Mouse (Mus musculus): ENCODE results near the gene Chuk.

Gene Chuk

DNA sequence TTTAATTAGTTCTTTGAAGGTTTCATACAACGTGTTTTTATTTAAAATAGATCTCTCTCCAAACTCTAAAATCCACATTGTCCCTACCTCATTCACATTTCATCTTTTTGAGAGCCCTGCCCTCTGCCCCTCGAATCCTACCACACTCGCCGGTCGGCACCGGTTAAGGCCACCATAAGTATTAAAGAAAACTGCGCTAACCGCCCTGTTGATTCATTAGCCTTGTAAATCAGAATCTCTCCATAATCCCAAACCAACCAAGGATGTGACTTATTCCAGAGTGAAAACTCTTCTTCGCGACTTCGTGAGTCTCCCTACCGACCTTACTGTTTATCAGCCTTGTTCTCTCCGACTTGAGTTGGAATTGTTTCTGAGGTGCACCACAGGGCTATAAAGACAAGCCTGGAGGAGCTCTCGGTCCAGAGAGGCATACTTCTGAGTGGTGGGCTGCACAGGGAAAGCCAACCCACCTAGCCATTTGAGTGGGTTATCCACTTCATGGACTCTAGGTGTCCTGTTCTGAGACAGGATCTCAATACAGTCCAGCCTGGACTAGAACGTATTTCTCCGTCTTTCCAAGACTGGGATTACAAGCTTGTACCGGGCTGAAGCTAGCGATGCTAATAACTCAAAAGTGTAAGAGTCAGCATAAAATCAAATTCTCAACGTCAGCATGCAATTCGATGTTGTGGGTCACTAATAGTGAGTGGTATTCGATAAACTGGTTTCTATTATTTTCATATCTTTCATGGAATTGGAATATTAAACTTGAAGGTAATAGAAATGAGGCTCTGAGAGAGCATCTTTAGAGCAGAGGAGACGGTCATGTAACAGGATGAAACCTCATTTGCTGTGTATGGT, 611 bp upstream of the Chuk start:
- peak in 1 of 2 experiments; percentile 18 for DNase-seq (ENCODE audit: inconsistent age in 2 of 2, low spot score in 1 of 2)

DNA sequence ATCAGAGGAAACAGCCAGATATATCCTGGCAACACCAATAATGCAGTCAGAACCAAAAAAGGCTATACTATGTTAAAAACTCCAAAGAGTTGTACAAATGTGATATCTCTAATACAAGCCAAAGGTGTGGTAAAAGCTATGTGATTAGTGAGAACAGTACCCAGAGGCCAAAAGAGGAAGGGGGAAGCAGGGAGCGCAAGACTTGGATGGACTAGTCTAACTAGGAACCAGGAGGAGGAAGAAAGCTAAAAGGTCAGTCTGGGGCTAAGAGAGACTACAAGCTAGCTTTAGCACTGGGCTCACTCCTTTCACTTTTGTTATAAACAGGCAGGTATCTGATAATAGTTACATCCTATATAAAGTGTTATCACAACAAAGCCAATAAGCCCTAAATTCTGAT, 2.9 kb downstream of the Chuk start:
- DNase-seq (ENCODE audit: inconsistent age in 2 of 2, low spot score in 1 of 2), result no peak

DNA sequence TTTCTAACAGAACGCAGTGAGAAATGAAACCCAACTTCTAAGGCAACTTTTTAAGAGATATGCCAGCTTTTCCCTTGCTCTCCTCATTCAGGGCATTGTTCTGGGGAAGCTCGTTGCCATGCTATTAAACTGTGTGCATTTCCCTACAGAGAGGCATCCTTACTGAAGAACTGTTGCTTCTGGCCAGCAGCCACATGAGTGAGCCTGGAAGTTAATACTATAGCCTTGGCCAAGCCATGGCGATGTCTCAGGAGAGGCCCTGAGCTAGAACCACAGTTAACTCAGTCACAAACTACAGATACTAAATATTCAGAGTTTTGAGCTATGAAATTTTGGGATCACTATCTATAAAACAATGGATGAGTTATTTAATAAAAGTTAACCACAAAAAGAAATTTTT, 4.3 kb downstream of the Chuk start:
- DNase-seq (ENCODE audit: inconsistent age in 2 of 2, low spot score in 1 of 2), result no peak

GRCm38 (mm10) chr19:44100840-44101239, 6.4 kb downstream of the Chuk start:
- no peak for DNase-seq (ENCODE audit: inconsistent age in 2 of 2, low spot score in 1 of 2)

DNA sequence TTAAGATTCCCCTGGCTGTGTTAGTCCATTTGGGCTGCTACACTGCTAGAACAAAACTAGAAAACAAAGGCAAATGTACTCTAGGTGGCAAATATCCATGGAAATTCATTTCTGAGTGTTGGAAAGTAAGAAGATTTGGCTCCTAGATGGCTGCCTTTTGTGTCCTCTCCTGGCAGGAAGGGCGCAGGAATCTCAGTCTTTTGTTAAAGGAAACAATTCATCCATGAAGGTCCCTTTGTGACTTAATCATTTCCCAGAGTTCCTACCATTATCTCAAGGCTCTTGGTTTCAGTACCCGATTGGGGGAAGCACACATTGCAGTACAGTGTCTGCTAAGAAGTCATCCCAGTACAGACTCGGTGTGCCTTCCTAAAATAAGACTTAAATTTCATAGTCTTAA, 21.0 kb downstream of the Chuk start:
- no peak for DNase-seq (ENCODE audit: inconsistent age in 2 of 2, low spot score in 1 of 2)

GRCm38 (mm10) chr19:44080920-44081319, 26.4 kb downstream of the Chuk start:
- no peak for DNase-seq (ENCODE audit: inconsistent age in 2 of 2, low spot score in 1 of 2)

GRCm38 (mm10) chr19:44080023-44080422, 27.3 kb downstream of the Chuk start:
- DNase-seq (ENCODE audit: inconsistent age in 2 of 2, low spot score in 1 of 2), result no peak

DNA sequence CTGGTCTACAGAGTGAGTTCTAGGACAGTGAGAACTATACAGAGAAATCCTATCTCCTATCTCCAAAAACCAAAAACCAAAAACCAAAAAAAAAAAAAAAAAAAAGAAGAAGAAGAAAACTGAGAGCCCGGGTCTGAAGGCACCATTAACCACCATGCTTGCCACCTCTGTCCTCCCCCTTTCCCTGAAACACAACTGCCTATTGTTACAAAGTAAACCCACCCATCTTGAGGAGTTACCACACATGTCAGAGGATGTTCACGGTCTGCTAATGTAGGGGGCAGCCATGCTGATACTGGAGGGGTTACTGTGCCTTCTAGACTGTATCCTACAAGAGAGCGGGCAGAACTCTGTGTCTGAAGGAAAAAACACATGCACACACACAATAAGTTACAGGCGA, 30.3 kb downstream of the Chuk start:
- no peak for DNase-seq (ENCODE audit: inconsistent age in 2 of 2, low spot score in 1 of 2)

DNA sequence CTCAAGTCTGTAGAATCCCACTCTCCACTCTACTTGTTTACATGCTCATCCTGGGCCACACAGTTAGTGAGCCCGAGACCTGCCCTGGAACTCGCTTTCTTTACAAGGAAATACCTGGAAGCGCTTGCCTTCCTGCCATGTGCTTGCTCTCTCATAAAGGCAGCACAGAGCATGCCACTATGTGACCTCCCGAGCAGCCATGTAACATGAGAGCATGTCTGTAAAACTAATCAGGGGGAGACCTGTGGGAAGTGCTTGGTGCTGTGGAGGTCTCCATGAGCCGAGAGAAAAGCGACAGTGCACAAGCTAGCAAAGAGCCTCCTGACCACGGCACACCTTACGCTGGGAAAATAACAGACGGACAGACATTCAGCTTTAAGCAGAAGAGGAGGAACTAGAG, 30.8 kb downstream of the Chuk start:
- DNase-seq (ENCODE audit: inconsistent age in 2 of 2, low spot score in 1 of 2), result no peak

DNA sequence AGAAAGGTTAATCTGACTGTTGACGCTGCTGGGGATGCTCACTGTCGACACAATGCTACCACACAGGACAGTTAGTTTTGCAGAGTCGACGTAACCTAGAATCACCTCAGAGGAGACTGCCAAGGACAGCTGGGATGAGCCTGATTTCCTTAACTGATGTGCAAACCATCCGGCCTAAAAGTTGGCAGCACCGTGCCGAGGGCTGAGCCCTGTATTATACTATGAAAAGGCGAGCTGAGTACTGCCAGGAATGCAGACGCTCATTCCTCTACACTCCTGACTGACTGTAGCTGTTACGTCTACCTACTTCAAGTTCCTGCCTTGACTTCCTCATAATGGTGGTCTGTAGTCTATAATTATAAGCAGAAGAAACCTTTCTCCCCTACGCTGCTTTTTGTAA, 32.3 kb downstream of the Chuk start:
- DNase-seq (ENCODE audit: inconsistent age in 2 of 2, low spot score in 1 of 2), result no peak

- DNase-seq (ENCODE audit: inconsistent age in 2 of 2, low spot score in 1 of 2), result no peak
These were observed 36.1 kb downstream of the Chuk start for GRCm38 (mm10) chr19:44071166-44071565.

DNA sequence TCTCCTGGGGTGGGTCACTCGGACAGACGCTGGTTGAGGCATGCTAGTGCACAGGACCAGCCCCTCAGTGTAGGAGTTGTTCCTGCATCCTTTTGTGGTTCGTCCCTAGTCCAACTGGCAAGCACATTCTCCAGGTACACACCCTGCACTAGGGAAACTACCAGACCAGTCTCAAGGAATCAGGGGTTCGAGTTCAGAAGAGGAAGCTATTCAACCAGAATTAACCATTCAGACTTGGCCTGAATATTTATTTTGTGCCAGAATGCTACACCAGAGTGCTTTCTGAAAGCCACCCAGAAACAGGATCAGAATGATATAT, 37.4 kb downstream of the Chuk start:
- DNase-seq (ENCODE audit: inconsistent age in 2 of 2, low spot score in 1 of 2), result no peak

DNA sequence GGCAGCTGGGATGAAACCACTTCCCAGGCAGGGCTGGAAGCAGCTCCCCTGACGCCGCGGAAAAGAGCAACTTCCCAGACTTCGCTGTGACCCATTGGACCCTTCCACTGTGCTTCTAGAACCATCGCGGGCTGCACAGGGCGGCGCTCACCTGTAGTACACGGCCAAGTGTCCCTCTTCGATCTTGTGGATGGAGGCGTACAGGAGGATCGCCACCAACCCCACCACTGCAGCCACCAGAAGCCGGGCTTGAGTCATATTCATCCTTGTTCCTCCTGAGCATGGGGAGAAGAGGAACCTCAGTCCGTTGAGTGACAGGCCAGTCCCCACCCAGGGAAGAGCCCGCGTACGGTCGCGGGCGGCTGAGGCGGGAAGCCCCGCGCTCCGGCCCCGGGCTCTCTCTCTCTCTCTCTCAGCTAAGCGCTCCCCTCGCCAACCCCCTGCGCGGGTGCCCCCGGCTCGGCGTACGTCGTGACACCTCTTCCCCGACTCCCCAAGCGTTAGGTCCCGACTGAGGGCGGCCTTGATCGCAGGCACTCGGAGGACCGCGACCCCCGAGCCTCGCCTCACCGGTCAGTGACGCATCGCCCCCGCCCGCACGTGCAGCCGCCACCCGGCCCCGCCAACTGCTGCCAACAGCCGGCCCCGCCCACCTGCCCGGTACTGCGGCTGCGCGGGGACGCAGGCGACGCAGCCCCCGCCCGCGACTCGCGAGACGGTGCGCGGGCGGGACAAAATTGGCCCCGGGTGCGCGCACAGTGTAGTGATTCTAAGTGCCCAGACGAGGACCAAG, 38.0 kb downstream of the Chuk start, which contains the start of gene Erlin1:
Gene Erlin1 (minus strand): TSS at position 665 of the 793 bp plus-strand sequence.
- DNase-seq (ENCODE audit: inconsistent age in 2 of 2, low spot score in 1 of 2), result peak; percentile 92 to 96

DNA sequence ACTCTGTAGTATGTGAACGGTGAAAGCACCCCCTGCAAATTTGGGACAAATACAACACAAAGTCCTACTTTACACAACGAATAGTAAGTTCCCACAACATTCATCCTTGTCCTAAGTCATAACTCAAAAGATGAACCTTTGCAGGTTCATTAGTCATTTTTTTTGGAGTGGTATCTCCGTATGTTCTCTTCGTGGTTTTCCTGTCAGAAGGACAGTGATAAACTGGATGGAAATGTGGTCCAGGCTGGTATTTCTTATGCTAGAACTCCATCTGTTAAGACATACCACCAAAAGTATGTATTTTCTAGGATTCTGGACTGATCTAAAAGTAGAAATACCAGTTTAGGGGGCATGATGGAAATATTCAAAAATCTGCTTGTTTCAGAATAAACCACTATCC, 39.0 kb downstream of the Chuk start:
- no peak for DNase-seq (ENCODE audit: inconsistent age in 2 of 2, low spot score in 1 of 2)

DNA sequence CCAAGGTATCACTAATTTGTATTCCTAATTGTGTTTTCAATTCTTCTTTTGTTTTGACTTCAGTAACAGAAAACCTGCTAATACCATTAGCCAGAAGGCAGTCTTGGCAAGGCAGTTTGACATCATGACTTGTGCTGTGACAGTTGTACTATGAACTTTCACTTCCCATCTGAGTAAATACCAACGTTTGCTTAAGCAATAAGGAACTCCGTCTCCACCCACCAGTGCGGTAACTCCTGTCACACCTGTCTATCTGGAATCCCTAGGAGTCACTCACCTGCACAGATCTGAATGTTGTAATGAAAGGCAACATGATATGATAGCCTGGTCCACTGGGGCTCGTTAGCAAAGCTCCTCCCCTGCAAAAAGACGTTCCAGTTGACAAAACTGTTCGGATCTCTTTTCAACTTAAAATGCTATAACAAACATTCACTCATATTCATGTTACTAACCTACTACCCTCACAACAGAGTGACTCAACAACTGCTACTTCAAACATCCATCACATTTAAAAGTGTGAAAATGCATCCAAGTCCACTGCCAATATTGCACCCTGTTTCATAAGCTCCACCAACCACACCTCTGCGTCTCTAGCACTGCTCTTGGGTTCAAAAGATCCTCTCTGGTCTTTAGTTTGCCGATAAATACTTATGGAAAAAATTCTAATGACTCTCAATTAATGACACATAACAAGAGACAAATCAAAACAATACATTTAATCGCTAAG, 39.8 kb downstream of the Chuk start:
- DNase-seq (ENCODE audit: inconsistent age in 2 of 2, low spot score in 1 of 2), result no peak

- DNase-seq (ENCODE audit: inconsistent age in 2 of 2, low spot score in 1 of 2), result no peak
These were observed 42.5 kb downstream of the Chuk start for GRCm38 (mm10) chr19:44064734-44065133.

GRCm38 (mm10) chr19:44063773-44064172, 43.5 kb downstream of the Chuk start:
- peak; percentile 22 to 44 for DNase-seq (ENCODE audit: inconsistent age in 2 of 2, low spot score in 1 of 2)

- DNase-seq (ENCODE audit: inconsistent age in 2 of 2, low spot score in 1 of 2), result no peak
These were observed 47.1 kb downstream of the Chuk start for GRCm38 (mm10) chr19:44060226-44060625.

- DNase-seq (ENCODE audit: inconsistent age in 2 of 2, low spot score in 1 of 2), result no peak
These were observed 52.0 kb downstream of the Chuk start for GRCm38 (mm10) chr19:44055173-44055826.

- DNase-seq (ENCODE audit: inconsistent age in 2 of 2, low spot score in 1 of 2), result no peak
These were observed 56.9 kb downstream of the Chuk start for GRCm38 (mm10) chr19:44050388-44050787.

DNA sequence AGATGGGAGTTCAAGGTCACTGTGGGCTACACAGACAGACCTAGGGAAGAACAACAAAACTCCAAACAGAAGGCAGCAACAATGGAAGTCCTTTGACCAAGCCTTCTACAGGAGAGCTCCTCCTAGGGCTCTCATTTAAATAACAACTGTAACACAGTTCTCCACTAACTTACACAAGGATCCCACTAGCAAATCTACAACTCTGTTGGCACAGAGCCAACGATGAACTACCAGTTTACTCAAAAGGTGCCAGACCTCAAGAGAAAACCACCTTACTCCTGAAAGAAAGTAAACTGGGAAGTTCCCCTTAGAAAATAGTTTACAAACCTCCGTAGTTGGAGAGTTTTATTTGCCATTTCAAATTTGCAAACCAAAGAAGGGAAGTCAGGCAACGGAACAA, 58.0 kb downstream of the Chuk start:
- DNase-seq (ENCODE audit: inconsistent age in 2 of 2, low spot score in 1 of 2), result no peak
